Mouse (Mus musculus) brain, adult 10 weeks (tissue): ENCODE results near the gene Setd4. TPM values are rescaled to one million over a fixed set of nuclear protein-coding genes. Genes with fewer than 3 reads are reported as not detected.

Source experiments
- polyA plus RNA-seq: library from polyadenylated mRNA; stranded (reverse); fragments of 350-450 nt; fragmentation: Illumina TruSeq; extraction: RNeasy Lipid Tissue Mini Kit (QIAGEN cat#74804); gene quantifications from one replicate; pipeline ENCODE4 v1.2.3, GENCODE M21; 2015; ENCODE audit warnings: low read depth, low replicate concordance

Setd4 gene
- polyA plus RNA-seq, result 11.5 TPM

DNA sequence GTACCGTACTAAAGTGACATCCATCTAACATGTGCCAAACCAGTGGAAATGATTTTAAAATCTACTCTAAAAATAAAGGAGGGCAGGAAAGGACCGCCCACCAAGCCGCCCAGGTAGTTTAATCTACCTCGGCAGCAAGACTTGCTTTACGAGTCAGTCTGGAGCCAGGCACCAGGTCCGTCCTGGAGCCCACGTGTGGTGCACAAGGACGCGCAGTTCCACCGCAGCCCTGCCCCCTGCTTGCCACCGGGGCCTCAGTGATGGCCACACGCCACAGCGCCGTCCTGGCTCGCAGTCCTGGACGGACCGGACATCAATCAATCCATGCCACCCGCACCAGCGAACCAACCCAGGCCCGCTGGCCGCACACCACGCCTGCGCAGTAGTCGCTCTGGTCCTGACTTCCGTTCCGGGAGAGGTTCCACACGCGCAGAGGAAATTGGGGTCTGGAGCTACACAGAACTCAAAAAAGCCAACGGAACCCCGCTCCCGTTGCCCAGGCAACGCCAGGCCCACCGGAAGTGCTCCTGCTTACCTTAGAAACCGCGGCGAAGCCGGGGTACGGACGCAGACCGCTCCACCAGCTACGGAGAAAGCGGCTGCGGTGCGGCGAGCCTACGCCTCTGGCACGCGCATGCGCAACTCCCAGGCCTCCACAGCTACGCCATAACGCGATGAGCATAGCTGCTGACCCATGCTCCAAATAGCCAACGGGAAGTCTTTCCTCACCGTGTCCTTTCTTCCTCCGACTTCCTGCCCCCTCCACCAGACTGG is at the start of gene Setd4:
TSS of gene Setd4 (minus strand) at position 625 of the 774 bp plus-strand sequence.

GRCm38 (mm10) chr16:93627761-93628400 is 24.0 kb upstream of the Setd4 start, which contains the start of gene Gm5678:
TSS of gene Gm5678 (plus strand) at chr16:93628097.

DNA sequence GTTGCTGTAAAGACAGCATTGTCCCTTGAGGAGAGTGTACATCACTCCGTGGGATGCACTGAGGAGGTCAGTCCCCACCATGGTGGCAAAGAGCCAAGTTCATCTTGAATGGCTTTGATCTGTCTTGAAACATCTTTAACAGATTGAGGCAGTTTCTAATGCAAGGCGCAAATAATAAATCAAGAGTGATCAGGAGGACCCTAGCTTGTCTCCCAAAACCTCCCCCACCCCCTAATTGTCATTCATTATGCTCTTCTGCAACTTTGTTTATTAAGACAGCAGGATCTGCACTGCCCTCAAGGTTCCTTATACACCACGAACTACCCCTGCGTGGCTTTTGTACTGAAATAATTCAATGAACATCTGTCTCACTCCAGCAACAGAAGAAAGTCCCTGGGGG is 1.7 kb upstream of the Setd4 start, which contains the start of gene Cbr1:
TSS of gene Cbr1 (plus strand) at position 301 of the 400 bp plus-strand sequence.

Other genes starting within 250 kb of the Setd4 start
- gene Cbr1, start 1.8 kb upstream of the Setd4 start, polyA plus RNA-seq, result 129 TPM
- 0.71 TPM for gene Gm5678, start 24.0 kb upstream of the Setd4 start, polyA plus RNA-seq
- gene Cbr3, start 79.2 kb upstream of the Setd4 start, polyA plus RNA-seq, result 22.1 TPM
- gene Dop1b, start 107.8 kb upstream of the Setd4 start, polyA plus RNA-seq, result 52.4 TPM
- gene Morc3, start 228.1 kb upstream of the Setd4 start, polyA plus RNA-seq, result 20.6 TPM